Mouse (Mus musculus): ENCODE results near the gene Btaf1.
A peak's percentile ranks its signal among the peaks of the same experiment; 100 is the strongest.
"Not testable (repeated sequence)": the region's sequence is repeated elsewhere in the genome, so short reads cannot be mapped to it uniquely, and the experiment has no call there.

Gene Btaf1

GRCm38 (mm10) chr19:36922936-36923335, 2.9 kb upstream of the Btaf1 start:
- DNase-seq, result no peak

- no peak for DNase-seq
Measured at GRCm38 (mm10) chr19:36926553-36927236, 816 bp downstream of the Btaf1 start.

GRCm38 (mm10) chr19:36927800-36928361, 2.0 kb downstream of the Btaf1 start:
- DNase-seq, result no peak

GRCm38 (mm10) chr19:36929816-36930215, 3.9 kb downstream of the Btaf1 start:
- no peak for DNase-seq

- no peak for DNase-seq
Measured at GRCm38 (mm10) chr19:36932097-36932496, 6.2 kb downstream of the Btaf1 start.

- DNase-seq, result no peak
Measured at GRCm38 (mm10) chr19:36932613-36933012, 6.7 kb downstream of the Btaf1 start.

GRCm38 (mm10) chr19:36936285-36936684, 10.4 kb downstream of the Btaf1 start:
- DNase-seq, result no peak

- no peak for DNase-seq
Measured at GRCm38 (mm10) chr19:36938008-36938407, 12.1 kb downstream of the Btaf1 start.

GRCm38 (mm10) chr19:36940064-36940463, 14.2 kb downstream of the Btaf1 start:
- no peak for DNase-seq

GRCm38 (mm10) chr19:36953637-36954206, 27.8 kb downstream of the Btaf1 start:
- DNase-seq, result no peak

GRCm38 (mm10) chr19:36958331-36958730, 32.5 kb downstream of the Btaf1 start:
- no peak for DNase-seq

GRCm38 (mm10) chr19:36961320-36961719, 35.4 kb downstream of the Btaf1 start:
- no peak for DNase-seq

- DNase-seq, result not testable (repeated sequence)
Measured at GRCm38 (mm10) chr19:36962544-36963260, 36.8 kb downstream of the Btaf1 start.

GRCm38 (mm10) chr19:37004557-37004956, 78.7 kb downstream of the Btaf1 start:
- no peak for DNase-seq

- DNase-seq, result no peak
Measured at GRCm38 (mm10) chr19:37009878-37010281, 84.0 kb downstream of the Btaf1 start.

- no peak for DNase-seq
Measured at GRCm38 (mm10) chr19:37013461-37013860, 87.6 kb downstream of the Btaf1 start.

GRCm38 (mm10) chr19:37014173-37014939, 88.5 kb downstream of the Btaf1 start:
- DNase-seq, result no peak

- DNase-seq, result no peak
Measured at GRCm38 (mm10) chr19:37016890-37017289, 91.0 kb downstream of the Btaf1 start.

- DNase-seq, result peak; percentile 83
Measured at GRCm38 (mm10) chr19:37018411-37018810, 92.5 kb downstream of the Btaf1 start.

- no peak for DNase-seq
Measured at GRCm38 (mm10) chr19:37018931-37019330, 93.1 kb downstream of the Btaf1 start.

GRCm38 (mm10) chr19:37020531-37020930, 94.7 kb downstream of the Btaf1 start:
- peak; percentile 37 for DNase-seq

GRCm38 (mm10) chr19:37020951-37021350, 95.1 kb downstream of the Btaf1 start:
- DNase-seq, result peak; percentile 29

GRCm38 (mm10) chr19:37022146-37022545, 96.3 kb downstream of the Btaf1 start:
- DNase-seq, result no peak
